Mouse (Mus musculus): ENCODE results near the gene Sdf4. TPM values are rescaled to one million over a fixed set of nuclear protein-coding genes. Genes with fewer than 3 reads are reported as not detected.

Gene Sdf4
- total RNA-seq, 1 experiment from 2014 or later = 229 TPM

DNA sequence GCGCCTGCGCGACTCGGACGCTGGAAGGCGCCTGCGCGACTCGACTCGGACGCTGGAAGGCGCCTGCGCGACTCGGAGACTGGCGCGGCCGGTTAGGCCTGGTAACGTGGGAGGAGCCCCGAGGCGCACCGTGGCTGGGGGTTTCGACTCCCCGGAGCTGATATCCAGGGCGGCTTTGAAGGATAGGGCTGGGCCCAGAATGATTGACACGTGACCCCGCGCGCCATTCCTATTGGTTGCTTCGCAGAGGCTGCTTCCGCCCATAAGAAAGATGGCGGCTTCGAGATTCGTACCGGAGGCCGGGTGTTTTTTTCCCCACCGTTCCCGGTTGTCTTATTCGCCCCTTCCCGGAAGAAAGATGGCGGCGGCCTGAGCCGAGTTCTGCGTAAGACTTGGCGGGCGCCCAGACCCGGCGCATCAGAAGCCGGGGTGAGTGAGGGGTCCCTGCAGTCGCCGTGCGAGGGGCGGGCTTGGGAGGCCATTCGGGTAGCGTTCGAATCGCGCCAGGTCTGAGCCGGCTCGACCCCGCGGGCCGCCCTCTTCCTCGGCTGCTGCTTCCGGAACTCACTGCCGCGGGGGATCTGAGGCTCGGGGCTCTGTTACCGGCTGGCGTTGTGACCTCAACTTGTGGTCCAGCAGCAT lies 355 bp downstream of the Sdf4 start:
- peak; percentile 84 for ATAC-seq (ENCODE audit: extremely low read depth, insufficient number of reproducible peaks, low FRiP score, poor library complexity, severe bottlenecking)

DNA sequence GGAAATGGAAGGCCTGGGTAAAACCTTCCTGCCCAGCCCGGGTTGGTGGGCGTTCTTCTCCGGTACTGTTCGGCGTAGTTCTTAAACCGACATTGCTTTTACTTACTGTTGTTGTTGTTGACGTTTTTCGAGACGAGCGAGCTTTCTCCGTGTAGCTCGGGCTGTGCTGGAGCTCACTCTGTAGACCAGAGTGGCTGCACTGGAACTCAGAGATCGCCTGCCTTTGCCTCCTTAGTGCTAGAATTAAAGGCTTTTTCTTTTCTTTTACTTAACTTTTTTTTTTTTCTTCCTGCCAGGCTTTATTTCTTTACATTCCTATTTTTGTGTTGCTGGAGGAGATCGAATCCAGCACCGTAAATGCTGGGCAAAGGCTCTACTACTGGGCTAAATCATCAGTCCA lies 934 bp downstream of the Sdf4 start:
- ATAC-seq (ENCODE audit: extremely low read depth, insufficient number of reproducible peaks, low FRiP score, poor library complexity, severe bottlenecking) = no peak

DNA sequence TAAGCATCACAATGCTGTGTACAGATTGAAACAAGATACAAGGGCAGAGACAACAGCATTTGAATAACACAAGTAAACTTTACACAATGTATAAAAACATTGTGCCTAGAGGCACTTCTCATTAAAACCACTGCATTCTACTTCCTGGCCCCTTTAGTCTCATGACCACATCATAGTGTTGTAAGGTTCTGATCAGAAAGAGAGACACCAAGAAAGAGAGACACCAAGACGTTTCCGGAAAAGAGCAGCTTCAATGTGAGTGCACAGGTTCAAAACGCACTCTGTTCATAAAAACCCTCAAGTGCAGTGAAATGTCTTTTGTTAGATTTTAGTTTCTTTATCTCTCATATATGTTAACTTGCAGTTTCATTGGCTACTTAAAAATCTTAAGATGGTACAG lies 11.4 kb downstream of the Sdf4 start:
- no peak for ATAC-seq (ENCODE audit: extremely low read depth, insufficient number of reproducible peaks, low FRiP score, poor library complexity, severe bottlenecking)

DNA sequence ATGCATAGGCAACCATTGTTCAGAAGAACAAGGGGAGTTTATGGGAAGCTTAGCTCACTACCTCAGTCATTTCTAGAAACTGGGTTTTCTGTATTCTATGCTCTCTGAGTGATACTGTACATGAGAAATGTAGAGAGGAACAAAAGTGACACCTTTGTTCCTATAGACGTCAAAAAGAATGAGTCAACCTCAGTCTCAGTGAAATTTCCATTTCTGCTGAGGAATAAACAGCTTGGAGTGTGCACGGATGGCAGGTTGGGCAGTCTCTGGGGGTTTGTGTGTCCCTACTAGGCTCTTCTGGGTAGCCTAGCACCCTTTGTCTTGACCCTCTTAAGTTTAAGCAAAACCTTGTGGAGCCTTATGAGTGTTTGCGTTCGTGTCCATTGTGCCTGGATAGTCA lies 15.7 kb downstream of the Sdf4 start:
- ATAC-seq (ENCODE audit: extremely low read depth, insufficient number of reproducible peaks, low FRiP score, poor library complexity, severe bottlenecking) = no peak

DNA sequence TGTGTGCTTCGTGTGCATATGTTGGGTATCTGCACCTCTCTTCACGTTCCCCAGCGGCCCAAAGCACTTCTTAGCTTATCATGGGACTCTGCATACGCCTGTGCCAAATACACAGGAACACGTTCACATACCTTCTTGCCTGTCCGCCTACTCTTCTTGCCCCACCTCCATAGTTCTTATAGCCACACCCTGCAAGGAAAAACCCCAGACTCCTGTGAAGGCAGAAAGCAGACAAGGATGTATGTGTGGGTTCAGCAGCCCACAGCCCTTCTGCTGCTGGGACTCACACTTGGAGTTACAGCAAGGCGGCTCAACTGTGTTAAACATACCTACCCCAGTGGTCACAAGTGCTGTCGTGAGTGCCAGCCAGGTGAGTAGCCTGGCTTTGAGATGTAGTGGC lies 21.0 kb downstream of the Sdf4 start, which contains the start of gene Tnfrsf4:
Gene Tnfrsf4 (plus strand): TSS at position 207 of the 400 bp plus-strand sequence.
- ATAC-seq (ENCODE audit: extremely low read depth, insufficient number of reproducible peaks, low FRiP score, poor library complexity, severe bottlenecking) = no peak

DNA sequence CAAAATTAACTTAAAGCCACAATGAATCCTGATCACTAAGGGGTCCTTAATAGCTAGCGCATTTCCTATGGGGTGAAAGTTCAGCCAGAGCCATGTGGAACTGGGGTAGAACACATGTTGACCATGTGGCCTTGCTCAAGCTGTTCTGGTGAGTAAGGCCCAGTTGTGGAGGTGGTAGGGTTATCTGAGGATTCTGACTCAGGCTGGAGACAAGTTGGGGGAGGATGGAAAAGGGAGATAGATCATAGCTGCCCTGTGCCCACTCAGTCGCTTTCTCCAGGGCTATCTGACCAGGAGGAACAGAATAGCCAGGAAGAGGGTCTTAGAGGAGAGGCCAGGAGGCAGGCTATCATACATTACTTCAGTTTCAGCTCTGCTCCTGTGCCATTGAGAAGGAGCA lies 21.8 kb downstream of the Sdf4 start:
- ATAC-seq (ENCODE audit: extremely low read depth, insufficient number of reproducible peaks, low FRiP score, poor library complexity, severe bottlenecking) = no peak

DNA sequence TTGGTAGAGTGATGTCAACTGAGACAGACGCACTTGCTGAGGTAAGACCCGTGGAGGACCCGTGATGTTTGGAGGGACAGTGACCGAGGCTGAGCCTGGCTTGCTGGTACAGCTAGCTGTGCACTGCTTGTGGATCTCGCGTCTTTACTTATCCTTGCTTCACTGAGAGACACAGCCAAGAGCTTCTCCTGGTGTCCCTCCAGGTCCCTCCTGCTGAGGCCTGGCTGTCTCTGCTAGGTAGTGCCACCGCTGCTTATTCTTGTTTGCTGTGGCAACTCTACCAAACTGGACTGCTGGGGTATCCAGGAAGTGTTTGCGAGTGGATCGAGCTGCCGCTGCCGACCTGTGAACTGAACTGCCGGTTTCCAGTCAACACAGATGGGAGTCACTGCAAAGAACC lies 27.1 kb downstream of the Sdf4 start:
- no peak for ATAC-seq (ENCODE audit: extremely low read depth, insufficient number of reproducible peaks, low FRiP score, poor library complexity, severe bottlenecking)

DNA sequence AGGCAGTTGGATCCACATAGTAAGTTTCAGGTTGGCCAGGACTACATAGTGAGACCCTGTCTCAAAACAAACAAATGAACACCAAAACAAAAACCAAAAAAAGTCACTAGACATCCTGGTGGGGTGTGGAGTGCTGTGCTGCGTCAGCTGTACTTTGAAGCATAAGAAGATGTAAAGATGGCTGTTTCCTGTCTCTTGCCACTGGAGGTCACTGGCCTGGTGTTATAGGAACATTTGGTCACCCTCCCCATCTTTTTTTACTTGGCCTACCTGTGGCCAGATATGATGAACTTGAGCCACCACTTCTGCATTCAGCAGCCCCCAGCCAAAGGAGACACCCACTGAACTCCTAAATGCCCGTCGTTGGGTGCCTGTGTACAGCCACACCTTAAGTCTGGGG lies 28.7 kb downstream of the Sdf4 start:
- ATAC-seq (ENCODE audit: extremely low read depth, insufficient number of reproducible peaks, low FRiP score, poor library complexity, severe bottlenecking) = no peak

DNA sequence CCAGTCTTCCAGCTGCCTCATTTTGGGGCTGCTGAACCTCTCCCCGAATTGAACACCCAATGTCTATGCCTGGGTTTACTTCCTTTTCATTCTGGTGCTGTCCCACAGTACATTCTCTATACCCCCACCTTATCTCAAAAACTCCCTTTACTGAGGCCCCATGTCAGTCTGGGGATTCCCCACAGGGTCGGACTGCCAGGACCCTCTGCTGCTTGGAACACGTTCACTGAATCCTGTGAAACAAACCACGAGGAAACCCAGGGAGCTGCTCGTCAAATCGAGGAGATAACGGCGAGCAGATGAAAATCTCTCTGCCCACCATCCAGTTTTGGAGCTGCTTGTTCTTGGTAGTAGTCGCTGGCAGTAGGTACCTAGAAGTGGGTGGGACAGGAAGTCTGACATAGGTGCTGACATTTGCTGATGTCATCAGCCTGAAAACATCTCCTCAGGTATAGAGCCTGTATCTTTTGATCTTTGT lies 29.3 kb downstream of the Sdf4 start:
- ATAC-seq (ENCODE audit: extremely low read depth, insufficient number of reproducible peaks, low FRiP score, poor library complexity, severe bottlenecking) = peak; percentile 33; the same call in 1 of the 2 replicates

DNA sequence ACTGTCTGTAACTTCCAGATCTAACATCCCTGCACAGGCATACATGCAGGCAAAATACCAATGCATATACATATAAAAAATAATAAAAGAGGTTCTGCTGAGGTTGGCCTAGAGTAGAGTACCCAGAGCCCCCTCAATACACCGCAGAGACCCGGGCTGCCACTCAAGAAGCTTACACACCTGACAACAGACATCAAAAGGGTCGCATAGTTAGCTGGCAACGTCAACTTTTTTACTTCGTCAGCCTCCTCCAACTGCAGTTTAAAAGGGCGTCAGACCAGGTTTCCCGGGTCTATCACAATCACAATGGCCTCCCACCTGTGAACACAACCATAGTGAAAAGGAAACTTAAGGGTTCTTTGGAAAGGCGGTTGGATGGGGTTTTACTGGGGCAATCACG lies 30.8 kb downstream of the Sdf4 start:
- no peak for ATAC-seq (ENCODE audit: extremely low read depth, insufficient number of reproducible peaks, low FRiP score, poor library complexity, severe bottlenecking)

DNA sequence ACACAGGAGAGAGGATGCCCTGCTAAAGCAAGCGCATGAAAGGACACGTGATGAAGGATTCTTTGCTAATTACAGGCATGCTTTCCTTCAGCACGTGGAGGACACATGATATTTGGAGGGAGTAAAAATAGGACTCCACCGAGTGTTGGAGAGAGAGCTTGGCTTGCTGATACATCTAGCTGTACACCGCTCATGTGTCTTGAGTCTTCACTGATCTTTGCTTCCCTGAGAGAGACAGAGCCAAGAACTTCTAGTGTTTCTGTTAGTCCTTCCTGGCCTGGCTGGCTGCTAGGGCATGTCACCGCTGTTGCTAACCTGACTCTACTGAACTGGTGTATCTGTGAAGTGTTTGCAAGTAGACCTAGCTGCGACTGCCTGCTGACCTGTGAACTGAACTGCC lies 31.5 kb downstream of the Sdf4 start:
- ATAC-seq (ENCODE audit: extremely low read depth, insufficient number of reproducible peaks, low FRiP score, poor library complexity, severe bottlenecking) = no peak

DNA sequence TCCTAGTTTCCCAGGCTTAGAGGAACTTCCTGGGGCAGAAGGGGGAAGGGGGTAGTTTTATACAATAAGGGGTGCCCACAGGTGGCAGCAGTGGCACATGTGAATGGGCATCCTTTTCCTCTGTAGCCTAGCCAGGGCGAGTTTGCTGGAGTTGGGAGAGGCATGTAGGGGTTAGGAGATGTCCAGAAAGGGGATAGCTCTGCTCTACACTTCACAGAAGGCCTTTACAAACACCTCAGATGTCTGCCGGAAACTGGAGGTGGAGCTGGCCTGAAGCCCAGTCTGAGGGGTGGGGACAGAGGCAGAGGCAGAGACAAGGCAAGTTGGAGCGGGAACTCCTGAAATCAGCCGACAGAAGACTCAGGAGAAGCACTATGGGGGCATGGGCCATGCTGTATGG lies 33.3 kb downstream of the Sdf4 start, which contains the start of gene Tnfrsf18:
Gene Tnfrsf18 (plus strand): TSS at position 152 of the 400 bp plus-strand sequence.
- ATAC-seq (ENCODE audit: extremely low read depth, insufficient number of reproducible peaks, low FRiP score, poor library complexity, severe bottlenecking) = peak; percentile 47

DNA sequence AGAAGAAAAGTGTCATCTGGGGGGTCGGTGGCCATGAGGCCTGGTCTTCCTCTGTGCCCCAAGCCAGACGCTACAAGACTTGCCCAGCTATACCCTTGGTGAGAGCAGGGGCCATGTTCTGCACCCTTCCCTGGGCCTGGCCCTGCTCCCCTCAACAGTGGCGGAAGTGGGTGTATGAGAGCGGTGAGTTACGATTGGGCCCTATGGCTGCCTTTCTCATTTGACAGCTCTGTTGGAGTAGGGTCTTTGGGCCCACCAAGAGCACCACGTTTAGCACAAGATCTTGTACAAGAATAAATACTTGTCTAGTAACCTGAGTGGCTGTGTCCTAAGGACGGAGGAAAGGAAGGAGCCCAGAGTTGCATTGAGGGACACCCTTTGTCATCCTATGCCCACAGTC lies 35.9 kb downstream of the Sdf4 start:
- no peak for ATAC-seq (ENCODE audit: extremely low read depth, insufficient number of reproducible peaks, low FRiP score, poor library complexity, severe bottlenecking)

DNA sequence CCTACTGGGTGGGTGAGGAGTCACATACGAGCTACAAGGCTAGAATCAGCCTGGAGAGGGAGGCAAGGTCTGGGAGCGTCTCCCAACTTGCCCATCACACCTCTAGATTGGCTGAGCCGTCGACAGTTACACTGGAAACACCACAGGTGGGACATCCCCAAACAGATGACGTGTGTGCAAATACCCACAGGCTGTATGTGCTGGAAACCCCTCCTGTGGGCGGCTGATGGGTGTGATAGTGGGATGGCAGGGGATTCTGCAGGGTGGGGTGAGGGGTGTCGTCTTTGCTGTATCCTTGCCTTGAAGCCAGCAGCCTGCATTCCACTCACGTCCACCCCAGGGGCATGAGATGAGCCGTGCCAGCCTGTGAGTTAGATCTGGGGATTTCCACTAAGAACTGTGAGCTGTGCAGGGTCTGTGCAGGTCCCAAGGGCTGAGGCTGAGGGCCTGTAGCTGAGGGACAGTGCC lies 38.0 kb downstream of the Sdf4 start:
- no peak for ATAC-seq (ENCODE audit: extremely low read depth, insufficient number of reproducible peaks, low FRiP score, poor library complexity, severe bottlenecking)

DNA sequence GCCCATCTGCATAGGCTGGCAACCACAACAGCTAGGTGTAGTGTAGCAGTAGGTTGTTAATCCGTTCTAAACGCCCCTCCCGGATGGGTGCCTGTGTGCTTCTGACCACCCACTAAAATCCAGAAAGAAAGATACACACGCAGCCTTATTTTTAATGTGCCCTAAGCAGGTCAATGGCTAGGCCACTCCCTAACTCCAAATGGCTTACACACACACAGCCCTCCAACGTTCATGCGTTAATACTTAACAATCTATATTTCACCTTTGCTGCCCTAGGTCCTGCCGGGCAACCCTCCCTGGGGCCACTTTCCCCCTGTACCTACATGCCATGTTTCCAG lies 38.6 kb downstream of the Sdf4 start:
- ATAC-seq (ENCODE audit: extremely low read depth, insufficient number of reproducible peaks, low FRiP score, poor library complexity, severe bottlenecking) = no peak

DNA sequence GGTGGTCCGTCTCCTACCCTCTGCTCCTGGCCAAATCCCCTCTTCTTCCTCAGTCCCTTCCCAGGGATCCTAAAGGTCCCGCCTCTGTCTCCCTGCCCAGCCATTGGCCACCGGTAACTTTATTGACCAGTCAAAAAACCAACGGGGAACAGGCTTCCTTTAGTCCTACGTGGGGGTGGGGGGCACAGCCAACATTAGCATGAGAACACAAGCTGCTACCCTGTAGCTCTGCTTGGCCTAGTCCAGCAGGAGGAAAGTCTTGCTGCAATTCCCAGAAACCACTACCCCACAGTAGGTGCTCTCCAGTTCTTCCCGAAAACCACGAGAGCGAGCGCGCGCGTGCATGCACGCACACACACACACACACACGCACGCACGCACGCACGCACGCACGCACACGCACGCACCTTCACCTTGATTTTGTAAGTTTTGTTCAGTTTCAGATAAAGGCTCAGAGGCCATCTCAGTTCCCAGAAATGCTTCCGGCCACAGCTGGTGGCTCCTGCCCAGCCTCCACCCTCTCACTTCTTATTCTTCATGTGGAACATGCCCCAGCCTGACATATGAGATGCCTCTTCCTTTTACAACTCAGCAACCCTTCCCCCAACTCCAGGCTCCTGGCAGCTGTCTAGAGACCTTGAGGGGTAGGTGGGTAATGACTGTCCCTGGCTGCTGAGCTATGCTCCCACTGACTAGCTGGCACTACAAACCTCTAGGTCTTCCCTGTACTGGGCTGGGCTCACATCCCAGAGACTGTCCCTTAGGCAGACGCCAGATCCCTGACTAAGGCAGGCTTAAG lies 39.1 kb downstream of the Sdf4 start:
- ATAC-seq (ENCODE audit: extremely low read depth, insufficient number of reproducible peaks, low FRiP score, poor library complexity, severe bottlenecking) = peak; percentile 41

DNA sequence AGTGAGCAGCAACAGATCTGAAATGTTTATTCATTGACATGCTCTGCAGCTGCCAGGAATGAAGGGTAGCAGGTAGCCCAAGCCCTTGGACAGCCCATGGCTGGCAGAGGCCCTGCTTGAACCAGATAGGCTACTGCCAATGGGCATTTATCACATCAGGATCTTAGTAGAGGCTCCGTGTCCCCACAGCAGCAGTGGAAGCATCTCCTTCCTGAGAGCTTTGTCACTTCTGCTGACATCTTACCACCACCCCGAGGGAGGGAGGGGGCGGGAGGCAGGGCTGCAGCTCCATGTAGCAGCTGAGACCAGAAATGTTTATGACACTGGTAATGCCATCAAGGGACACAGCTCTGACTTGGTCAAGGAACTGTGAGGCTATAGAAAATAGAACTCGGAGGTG lies 40.2 kb downstream of the Sdf4 start:
- no peak for ATAC-seq (ENCODE audit: extremely low read depth, insufficient number of reproducible peaks, low FRiP score, poor library complexity, severe bottlenecking)

DNA sequence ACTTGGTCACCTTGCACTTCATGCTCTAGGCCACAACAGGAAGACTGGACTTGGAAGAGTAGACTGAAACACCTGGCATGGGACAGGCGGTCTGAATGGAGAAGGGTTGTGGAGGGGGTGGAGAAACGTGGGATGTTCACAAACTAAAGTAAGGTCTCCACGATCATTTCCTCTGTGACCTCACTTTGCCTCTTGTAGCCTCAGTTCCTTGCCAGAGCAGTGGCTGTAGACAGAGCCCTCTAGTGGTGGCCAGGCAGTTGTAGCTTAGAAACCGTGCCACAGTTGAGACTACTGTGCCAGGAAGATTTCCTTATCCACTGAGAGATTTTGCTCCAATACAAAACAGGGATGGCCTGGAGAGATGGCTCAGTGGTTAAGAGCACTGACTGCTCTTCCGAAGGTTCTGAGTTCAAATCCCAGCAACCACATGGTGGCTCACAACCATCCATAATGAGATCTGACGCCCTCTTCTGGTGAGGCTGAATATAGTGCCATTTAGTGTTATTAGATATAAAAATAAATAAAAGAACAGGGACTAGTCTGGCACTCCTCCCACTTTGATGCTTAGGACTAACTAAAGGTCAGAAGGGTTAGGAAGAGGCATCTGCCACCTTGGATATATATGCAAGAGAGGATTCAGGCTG lies 40.9 kb downstream of the Sdf4 start:
- peak; percentile 70 for ATAC-seq (ENCODE audit: extremely low read depth, insufficient number of reproducible peaks, low FRiP score, poor library complexity, severe bottlenecking)

DNA sequence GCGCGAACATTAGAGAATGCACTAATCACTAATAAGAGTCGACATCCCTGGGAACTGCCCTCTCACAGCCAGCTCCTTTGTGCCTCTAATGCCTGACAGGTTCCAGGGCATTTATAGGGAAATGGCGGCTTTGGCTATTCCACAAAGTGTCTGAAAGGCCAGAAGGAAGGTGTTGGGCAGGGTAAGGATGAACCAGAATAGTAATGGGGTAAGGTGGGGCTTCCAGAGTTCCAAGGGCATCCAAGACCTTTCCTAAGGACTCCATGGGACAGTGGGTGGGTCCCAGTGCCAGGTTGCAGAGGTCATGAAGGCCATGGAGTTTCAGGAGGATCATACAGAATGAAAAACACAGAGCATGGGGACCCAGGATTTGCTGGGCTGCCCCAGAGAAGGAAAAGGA lies 41.6 kb downstream of the Sdf4 start:
- ATAC-seq (ENCODE audit: extremely low read depth, insufficient number of reproducible peaks, low FRiP score, poor library complexity, severe bottlenecking) = no peak

DNA sequence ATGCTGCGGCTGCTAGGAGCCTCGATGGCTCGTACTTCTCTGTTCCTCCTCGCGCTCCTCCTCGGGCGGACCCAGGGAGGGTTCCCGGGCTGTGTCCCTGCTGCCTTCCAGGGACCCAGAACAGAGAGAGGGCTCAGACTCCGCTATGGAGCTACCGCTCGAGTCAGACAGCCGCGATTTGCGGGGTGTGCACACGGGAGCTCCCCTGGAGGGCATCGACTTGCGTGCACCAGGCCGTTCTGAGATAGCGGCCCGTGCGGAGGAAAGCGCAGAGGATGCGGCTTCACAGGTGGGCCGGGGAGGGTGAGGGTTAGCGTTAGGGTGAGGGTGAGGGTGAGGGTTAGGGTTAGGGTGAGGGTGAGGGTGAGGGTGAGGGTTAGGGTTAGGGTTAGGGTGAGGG lies 42.2 kb downstream of the Sdf4 start:
- ATAC-seq (ENCODE audit: extremely low read depth, insufficient number of reproducible peaks, low FRiP score, poor library complexity, severe bottlenecking) = peak; percentile 13; the same call in 1 of the 2 replicates
